Mouse (Mus musculus) kidney, embryonic 14.5 days (tissue): ENCODE results near the gene Iqschfp. TPM values are rescaled to one million over a fixed set of nuclear protein-coding genes. Genes with fewer than 3 reads are reported as not detected.

Experiments used
- ATAC-seq: fragments of 200-750 bp; cut with Nextera tagmentation; 2 replicates; pipeline ENCODE4 v1.8.0; 2017; ENCODE audit warnings: moderate number of reproducible peaks, mild to moderate bottlenecking, moderate TSS enrichment, moderate library complexity; ENCODE audit not compliant: low FRiP score, low TSS enrichment
- H3K27ac ChIP-seq: fragments of 300-500 bp; sonication (generic); 2 replicates; pipeline ENCODE4 v1.5.1; 2014; ENCODE audit warnings: low read depth, mild to moderate bottlenecking, low read length, moderate library complexity, mixed read lengths
- H3K27me3 ChIP-seq: fragments of 300-500 bp; sonication (generic); 2 replicates; pipeline ENCODE4 v1.6.1; 2014; ENCODE audit warnings: mild to moderate bottlenecking, low read length; ENCODE audit not compliant: control insufficient read depth, insufficient read depth
- H3K36me3 ChIP-seq: fragments of 300-500 bp; sonication (generic); 2 replicates; pipeline ENCODE4 v1.6.1; 2014; ENCODE audit warnings: low read length, mixed read lengths; ENCODE audit not compliant: control insufficient read depth, insufficient read depth
- H3K4me1 ChIP-seq: fragments of 300-500 bp; sonication (generic); 2 replicates; pipeline ENCODE4 v1.6.1; 2014; ENCODE audit warnings: low read length, mixed read lengths; ENCODE audit not compliant: control insufficient read depth, insufficient read depth
- H3K4me2 ChIP-seq: fragments of 300-500 bp; sonication (generic); replicated peaks from 2 replicates; pipeline ENCODE4 v1.6.1; 2014; ENCODE audit warnings: low read depth, mild to moderate bottlenecking, low read length
- H3K4me3 ChIP-seq: fragments of 300-500 bp; sonication (generic); 2 replicates; pipeline ENCODE4 v1.5.1; 2014; ENCODE audit warnings: mild to moderate bottlenecking, low read length
- H3K9ac ChIP-seq: fragments of 300-500 bp; sonication (generic); 2 replicates; pipeline ENCODE4 v1.6.1; 2014; ENCODE audit warnings: low read depth, mild to moderate bottlenecking, low read length, moderate library complexity
- H3K9me3 ChIP-seq: fragments of 300-500 bp; sonication (generic); 2 replicates; pipeline ENCODE4 v1.6.1; 2016; ENCODE audit warnings: low read length; ENCODE audit not compliant: control insufficient read depth
- WGBS: fragments of 180-500 bp; shearing (Covaris S2); extraction: QIAGEN DNeasy Blood & Tissue Kit; methylation state at CpG from one replicate; pipeline ENCODE4 v1.1.7; 2014; 5-methylcytosine and 5-hydroxymethylcytosine counted together
- polyA plus RNA-seq: library from polyadenylated mRNA; unstranded; fragments of >200 nt; fragmentation: Nextera tagmentation; extraction: Ambion mirVana; gene quantifications from 2 replicates; pipeline ENCODE4 v1.2.1, GENCODE M21; 2014

Gene Iqschfp
- polyA plus RNA-seq, 1 experiment from 2014 or later = not detected

DNA sequence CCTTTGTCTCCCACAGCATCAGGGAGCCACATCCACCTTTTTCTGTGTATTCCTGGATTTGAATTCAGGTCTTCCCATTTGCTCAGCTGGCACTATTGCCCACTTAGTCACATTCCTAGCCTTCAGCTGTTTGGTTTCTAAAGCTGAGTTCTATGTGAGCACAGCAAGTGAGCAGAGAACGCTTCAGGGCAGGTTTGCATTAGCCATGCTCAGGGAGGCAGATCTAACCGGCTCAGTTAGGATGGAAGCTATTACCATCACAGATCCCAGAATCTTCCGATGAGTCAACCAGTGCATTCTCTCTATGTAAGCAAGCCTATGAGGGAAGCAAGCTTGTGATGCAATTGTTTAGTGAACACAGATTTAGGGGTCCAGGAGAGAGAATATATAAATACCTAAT is 493.5 kb downstream of the Iqschfp start:
- 92% methylated on average over 3 of the region's 3 CpGs for WGBS
- H3K27me3 ChIP-seq = 0 out of 2 replicates have a peak, but pooled peaks cover 3% of the 10 kb centered on the region

DNA sequence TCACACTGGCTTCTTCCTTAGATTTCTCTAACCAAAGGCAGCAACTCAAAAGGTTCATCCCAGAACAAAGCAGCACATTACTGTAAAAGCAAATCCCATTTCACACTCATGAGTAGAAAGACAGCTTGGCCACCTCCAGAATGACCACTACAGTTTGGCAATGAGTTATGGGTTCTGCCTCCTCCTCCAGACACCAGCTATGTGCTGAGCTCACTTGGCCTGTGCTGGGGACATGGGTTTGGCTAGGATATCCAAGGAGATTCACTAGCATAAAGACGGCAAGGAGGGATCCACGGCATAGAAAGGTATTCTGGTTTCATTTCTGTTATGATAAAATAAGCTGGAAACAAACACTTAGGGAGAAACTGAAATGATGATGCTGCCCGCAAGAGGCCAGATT is 496.0 kb downstream of the Iqschfp start:
- no peaks in the 10 kb centered on the region for H3K4me1 ChIP-seq
- H3K36me3 ChIP-seq = no peaks in the 10 kb centered on the region
- no peak overlapping the region for H3K9ac ChIP-seq
- H3K9me3 ChIP-seq = no peaks in the 10 kb centered on the region
- ATAC-seq = no peak
- WGBS = 77% methylated on average over 3 of the region's 3 CpGs
- H3K27me3 ChIP-seq = 0 out of 2 replicates have a peak, but pooled peaks cover 3% of the 10 kb centered on the region
- no peak overlapping the region for H3K27ac ChIP-seq
- H3K4me3 ChIP-seq = no peak overlapping the region
- no peak overlapping the region for H3K4me2 ChIP-seq

More for the DNA sequence above, 493.5 kb downstream of the Iqschfp start:
- Histone ChIP-seq H3K4me2 (no peak overlapping the region), H3K27ac (no peak overlapping the region), H3K4me3 (no peak overlapping the region), H3K9ac (no peak overlapping the region), H3K4me1 (no peaks in the 10 kb centered on the region), H3K9me3 (no peaks in the 10 kb centered on the region), H3K36me3 (no peaks in the 10 kb centered on the region)
- ATAC-seq = no peak

DNA sequence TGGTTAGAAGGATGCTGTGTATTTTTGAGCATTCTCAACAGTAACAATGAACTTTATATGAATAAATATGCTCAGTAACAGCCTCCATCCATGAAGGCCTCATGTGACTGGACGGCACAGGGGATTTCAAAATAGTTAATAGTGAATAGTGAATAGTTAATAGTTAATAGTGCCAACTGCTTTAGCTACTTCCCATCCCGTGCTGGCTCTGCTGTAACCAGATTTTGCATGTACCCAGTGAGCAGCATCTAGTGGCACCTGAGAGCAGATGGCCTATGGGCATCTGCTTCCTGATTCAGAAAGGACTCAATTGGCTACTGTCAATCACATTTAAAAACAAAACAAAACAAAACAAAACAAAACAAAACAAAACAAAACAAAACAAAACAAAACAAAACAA is 501.5 kb downstream of the Iqschfp start:
- Histone ChIP-seq H3K9me3 (no peaks in the 10 kb centered on the region), H3K4me3 (no peak overlapping the region), H3K36me3 (no peaks in the 10 kb centered on the region), H3K4me1 (no peaks in the 10 kb centered on the region), H3K4me2 (no peak overlapping the region), H3K27me3 (no peaks in the 10 kb centered on the region), H3K27ac (no peak overlapping the region), H3K9ac (no peak overlapping the region)
- 72% methylated on average over 2 of the region's 2 CpGs for WGBS
- no peak for ATAC-seq

DNA sequence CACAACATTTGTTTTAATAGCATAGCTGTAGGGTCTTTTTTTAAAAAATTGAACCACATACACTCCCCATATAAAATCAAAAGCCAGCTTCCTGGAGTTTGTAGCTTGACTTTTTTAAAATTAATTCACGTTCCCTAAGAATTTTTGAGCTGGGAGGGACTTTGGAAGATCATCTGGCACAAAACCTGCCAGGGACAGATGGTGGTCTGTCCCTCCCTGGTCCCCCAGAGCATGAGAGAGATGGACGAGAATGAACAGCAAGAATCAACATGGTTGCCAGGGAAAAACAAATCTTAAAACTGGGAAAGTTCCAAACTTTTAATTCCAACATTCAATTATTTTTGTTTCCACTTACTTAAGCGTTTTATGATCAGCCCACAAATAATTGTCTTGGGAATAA is 506.7 kb downstream of the Iqschfp start:
- H3K9me3 ChIP-seq = no peaks in the 10 kb centered on the region
- H3K27ac ChIP-seq = no peak overlapping the region
- H3K36me3 ChIP-seq = no peaks in the 10 kb centered on the region
- H3K4me3 ChIP-seq = no peak overlapping the region
- no peaks in the 10 kb centered on the region for H3K4me1 ChIP-seq
- no peaks in the 10 kb centered on the region for H3K27me3 ChIP-seq
- no peak overlapping the region for H3K9ac ChIP-seq
- ATAC-seq = no peak
- H3K4me2 ChIP-seq = no peak overlapping the region
- 87% methylated on average over 3 of the region's 3 CpGs for WGBS

DNA sequence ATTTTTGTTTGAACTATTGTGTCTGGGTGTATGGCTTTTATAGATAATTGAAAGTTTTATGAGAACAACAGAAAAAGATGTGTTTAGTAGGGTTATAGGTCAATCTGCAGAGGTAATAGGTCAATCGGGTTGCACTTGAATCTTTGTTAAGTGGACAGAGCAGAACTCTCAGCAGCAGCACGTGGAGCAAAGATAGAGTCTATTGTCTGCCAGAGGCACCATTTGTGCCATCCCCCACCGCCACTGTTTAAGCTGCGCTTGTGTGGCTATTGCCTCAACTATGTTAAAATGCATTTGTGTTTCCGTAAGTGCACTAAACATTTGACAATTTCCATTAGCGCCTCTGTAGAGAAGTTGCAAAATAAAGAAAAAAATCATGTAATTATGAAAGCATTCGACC is 508.1 kb downstream of the Iqschfp start:
- Histone ChIP-seq H3K27ac (no peak overlapping the region), H3K27me3 (no peaks in the 10 kb centered on the region), H3K9ac (no peak overlapping the region), H3K4me1 (no peaks in the 10 kb centered on the region), H3K4me3 (no peak overlapping the region), H3K36me3 (no peaks in the 10 kb centered on the region), H3K9me3 (no peaks in the 10 kb centered on the region), H3K4me2 (no peak overlapping the region)
- no peak for ATAC-seq
- 71% methylated on average over 7 of the region's 7 CpGs for WGBS

DNA sequence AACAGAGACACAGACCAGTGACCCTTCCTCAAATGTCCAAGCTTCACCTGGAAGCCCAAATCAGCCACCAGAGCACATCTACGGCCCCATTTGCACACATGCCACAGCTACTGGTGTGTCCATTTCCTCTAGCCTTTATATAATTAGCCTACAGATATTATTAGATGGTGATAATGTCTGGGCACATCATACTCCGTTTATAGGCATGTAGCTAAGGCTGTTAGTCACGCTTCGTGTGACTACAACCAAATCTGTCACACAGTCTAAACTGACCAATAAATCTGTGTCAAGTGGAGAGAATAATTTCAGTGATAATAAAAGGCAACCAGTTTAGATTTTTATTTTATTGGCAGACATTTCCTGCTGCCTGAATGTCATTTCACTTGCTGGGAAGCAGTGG is 511.3 kb downstream of the Iqschfp start:
- ATAC-seq = no peak
- Histone ChIP-seq H3K36me3 (no peaks in the 10 kb centered on the region), H3K9me3 (no peaks in the 10 kb centered on the region), H3K4me1 (no peaks in the 10 kb centered on the region), H3K9ac (no peak overlapping the region), H3K27ac (no peak overlapping the region), H3K27me3 (no peaks in the 10 kb centered on the region), H3K4me2 (no peak overlapping the region), H3K4me3 (no peak overlapping the region)
- 77% methylated on average over 4 of the region's 4 CpGs for WGBS

DNA sequence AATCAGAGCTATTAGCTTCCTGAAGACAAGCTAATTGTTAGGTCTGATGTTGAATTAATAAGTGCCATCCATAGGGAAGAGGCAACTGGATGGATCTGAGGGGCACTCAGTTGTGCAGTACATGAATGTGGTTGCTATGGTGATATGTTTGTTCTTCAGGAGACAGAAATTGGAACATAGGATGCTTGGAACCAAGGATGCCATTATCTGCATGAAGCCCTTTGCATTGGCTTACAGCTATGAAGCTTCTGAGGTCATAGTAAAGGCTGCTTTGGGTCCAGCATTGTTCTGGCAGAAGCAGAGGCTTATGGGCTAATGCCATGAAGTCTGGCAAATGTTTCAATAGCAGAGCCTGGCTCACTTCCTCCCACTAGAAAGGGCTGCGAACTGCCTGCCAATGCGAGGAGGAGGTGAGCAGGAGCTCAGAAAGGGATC is 511.8 kb downstream of the Iqschfp start:
- WGBS = 78% methylated on average over 2 of the region's 2 CpGs
- Histone ChIP-seq H3K9ac (no peak overlapping the region), H3K4me3 (no peak overlapping the region), H3K36me3 (no peaks in the 10 kb centered on the region), H3K27me3 (no peaks in the 10 kb centered on the region), H3K9me3 (no peaks in the 10 kb centered on the region), H3K4me2 (no peak overlapping the region), H3K4me1 (no peaks in the 10 kb centered on the region), H3K27ac (no peak overlapping the region)
- ATAC-seq = no peak

DNA sequence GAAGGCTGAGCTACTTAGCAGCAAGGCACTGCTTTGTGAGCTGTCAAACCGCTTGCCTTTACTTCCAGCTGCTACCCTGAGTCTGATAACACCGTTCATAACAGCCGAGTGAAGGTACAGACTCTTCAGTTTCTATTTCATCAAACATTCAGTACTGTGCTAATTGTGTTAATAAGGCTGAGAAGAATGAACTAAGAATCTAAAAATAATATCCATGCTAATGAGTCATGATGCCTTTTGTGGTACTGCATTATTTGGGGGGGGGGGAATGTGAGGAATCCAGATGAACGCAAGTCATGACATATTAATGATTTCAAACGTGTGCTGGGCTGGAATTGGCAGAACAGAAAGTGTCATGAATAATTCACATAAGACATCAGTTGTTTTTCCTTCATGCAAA is 513.7 kb downstream of the Iqschfp start:
- 78% methylated on average over 5 of the region's 5 CpGs for WGBS
- no peaks in the 10 kb centered on the region for H3K36me3 ChIP-seq
- no peak overlapping the region for H3K4me3 ChIP-seq
- no peak overlapping the region for H3K4me2 ChIP-seq
- no peaks in the 10 kb centered on the region for H3K27me3 ChIP-seq
- H3K27ac ChIP-seq = no peak overlapping the region
- ATAC-seq = no peak
- no peaks in the 10 kb centered on the region for H3K4me1 ChIP-seq
- no peak overlapping the region for H3K9ac ChIP-seq
- H3K9me3 ChIP-seq = no peaks in the 10 kb centered on the region

DNA sequence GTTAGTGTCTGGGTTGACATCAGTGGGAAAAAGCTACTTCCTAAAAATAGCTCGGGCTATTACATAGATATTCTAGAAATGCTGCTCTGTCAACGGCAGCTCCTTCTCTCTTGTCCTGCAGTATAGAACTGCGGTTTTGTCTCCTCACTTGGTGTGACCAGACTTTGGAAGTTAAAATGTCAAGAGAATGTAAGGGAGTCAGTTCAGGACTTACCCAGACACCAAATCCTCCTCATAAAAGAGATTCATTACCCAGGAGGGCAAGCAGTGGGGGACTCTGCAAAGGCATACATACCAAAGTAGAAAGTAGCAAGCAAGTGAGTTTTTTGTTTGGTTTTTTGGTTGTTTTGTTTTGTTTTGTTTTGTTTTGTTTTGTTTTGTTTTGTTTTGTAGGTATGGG is 520.2 kb downstream of the Iqschfp start:
- no peak for ATAC-seq

DNA sequence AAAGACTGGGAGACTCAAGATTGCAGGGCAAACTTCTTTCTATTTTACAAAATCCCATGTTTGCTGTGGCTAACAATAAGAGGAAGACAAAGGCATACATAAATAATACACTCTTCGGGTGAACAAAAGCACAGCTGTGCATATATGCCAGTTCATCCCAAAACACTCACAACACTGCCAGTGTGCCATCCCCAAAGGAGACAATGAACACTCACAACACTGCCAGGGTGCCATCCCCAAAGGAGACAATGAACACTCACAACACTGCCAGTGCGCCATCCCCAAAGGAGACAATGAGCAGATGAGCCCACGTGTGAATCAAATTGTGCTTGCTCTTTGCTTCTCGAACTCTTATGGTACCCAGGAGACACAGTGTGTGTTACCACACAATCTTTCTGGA is 527.8 kb downstream of the Iqschfp start:
- no peak for ATAC-seq
- Histone ChIP-seq H3K27me3 (no peaks in the 10 kb centered on the region), H3K36me3 (no peaks in the 10 kb centered on the region), H3K4me1 (no peaks in the 10 kb centered on the region), H3K4me2 (no peak overlapping the region), H3K9ac (no peak overlapping the region), H3K27ac (no peak overlapping the region), H3K9me3 (no peaks in the 10 kb centered on the region), H3K4me3 (no peak overlapping the region)
- 87% methylated on average over 4 of the region's 4 CpGs for WGBS

More for the DNA sequence above, 520.2 kb downstream of the Iqschfp start:
- 27% methylated on average over 3 of the region's 3 CpGs for WGBS
- Histone ChIP-seq H3K27me3 (no peaks in the 10 kb centered on the region), H3K9me3 (no peaks in the 10 kb centered on the region), H3K4me1 (no peaks in the 10 kb centered on the region), H3K9ac (no peak overlapping the region), H3K4me2 (no peak overlapping the region), H3K4me3 (no peak overlapping the region), H3K36me3 (no peaks in the 10 kb centered on the region), H3K27ac (no peak overlapping the region)
